Mouse (Mus musculus) kidney, adult 9 months (tissue): ENCODE results near the gene Lgals4.
A peak's percentile ranks its signal among the peaks of the same experiment; 100 is the strongest.

ENCODE experiments used
- DNase-seq: peaks from one replicate; pipeline ENCODE4 v3.0.0; 2022

Gene Lgals4

GRCm38 (mm10) chr7:28833723-28834347 lies at the start of gene Lgals4:
Gene Lgals4 (plus strand): TSS chr7:28833854.
- DNase-seq = no peak

DNA sequence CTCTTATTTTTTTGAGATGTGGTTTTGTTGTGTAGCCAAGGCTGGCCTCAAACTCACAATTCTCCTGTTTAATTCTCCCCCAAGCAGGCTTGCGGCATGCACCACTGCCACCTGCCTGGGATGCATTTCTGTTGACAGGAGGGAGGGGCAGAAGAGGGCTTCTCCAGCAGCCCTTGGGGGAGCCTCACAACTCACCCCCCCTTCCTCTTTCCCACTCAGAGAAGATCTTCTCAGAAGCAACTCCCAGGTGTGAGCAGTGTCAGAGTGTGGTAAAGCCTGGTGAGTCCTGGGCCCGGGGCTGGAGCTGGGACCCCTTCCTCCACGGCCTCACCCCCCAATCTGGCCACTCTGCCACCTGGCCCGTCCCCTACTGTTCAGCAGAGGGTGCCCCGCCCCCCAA lies 48.5 kb upstream of the Lgals4 start:
- no peak for DNase-seq

GRCm38 (mm10) chr7:28787884-28788283 lies 45.8 kb upstream of the Lgals4 start:
- DNase-seq = no peak

- no peak for DNase-seq
Observed at GRCm38 (mm10) chr7:28788307-28789195, 45.1 kb upstream of the Lgals4 start, which contains the start of gene Rinl. Gene Rinl (plus strand): TSS chr7:28788969.

- no peak for DNase-seq
Observed at GRCm38 (mm10) chr7:28789235-28789634, 44.4 kb upstream of the Lgals4 start.

GRCm38 (mm10) chr7:28790066-28790806 lies 43.4 kb upstream of the Lgals4 start:
- DNase-seq = peak; percentile 36

GRCm38 (mm10) chr7:28791706-28792105 lies 41.9 kb upstream of the Lgals4 start:
- DNase-seq = no peak

- DNase-seq = no peak
Observed at GRCm38 (mm10) chr7:28792391-28793185, 41.1 kb upstream of the Lgals4 start.

DNA sequence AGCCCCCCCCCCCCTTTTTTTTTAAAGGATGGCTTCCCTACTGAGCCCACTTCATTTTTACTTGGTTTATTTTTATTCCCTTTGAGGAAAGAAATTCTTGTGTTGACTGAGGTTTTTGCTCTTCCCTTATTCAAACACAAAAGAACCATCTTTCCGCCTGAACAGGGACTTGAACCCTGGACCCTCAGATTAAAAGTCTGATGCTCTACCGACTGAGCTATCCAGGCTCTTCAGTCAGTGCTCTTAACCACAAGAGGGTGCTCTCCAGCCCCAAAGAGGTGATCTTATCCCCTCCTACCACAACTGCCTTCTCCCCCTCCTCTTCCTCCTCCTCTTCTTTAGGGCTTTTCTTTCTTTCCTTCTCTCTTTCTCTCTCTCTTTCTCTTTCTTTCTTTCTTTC lies 39.8 kb upstream of the Lgals4 start:
- peak; percentile 59 for DNase-seq

GRCm38 (mm10) chr7:28794496-28794895 lies 39.2 kb upstream of the Lgals4 start:
- DNase-seq = no peak

DNA sequence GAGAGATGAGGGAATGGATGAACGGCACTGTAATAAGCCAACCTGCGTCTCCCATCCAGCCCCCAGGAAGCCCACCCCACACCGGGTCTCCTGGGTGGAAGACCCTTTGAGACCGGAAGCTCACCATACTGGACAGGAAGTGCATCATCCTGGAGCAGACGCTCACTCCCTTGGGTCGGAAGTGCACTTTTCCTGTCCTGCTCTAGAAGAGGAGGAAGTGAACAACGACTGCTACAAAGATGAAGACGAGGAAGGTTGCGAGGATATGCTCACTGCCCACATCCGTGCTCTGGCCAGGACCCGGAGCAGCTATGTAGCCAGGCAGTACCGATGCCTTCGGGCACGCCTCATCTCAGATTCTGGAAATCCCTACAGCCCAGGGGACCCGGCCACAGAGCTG lies 37.8 kb upstream of the Lgals4 start:
- DNase-seq = no peak

GRCm38 (mm10) chr7:28796562-28796975 lies 37.1 kb upstream of the Lgals4 start:
- peak; percentile 87 for DNase-seq

- no peak for DNase-seq
Observed at GRCm38 (mm10) chr7:28799994-28800393, 33.7 kb upstream of the Lgals4 start.

- no peak for DNase-seq
Observed at GRCm38 (mm10) chr7:28801451-28801850, 32.2 kb upstream of the Lgals4 start.

DNA sequence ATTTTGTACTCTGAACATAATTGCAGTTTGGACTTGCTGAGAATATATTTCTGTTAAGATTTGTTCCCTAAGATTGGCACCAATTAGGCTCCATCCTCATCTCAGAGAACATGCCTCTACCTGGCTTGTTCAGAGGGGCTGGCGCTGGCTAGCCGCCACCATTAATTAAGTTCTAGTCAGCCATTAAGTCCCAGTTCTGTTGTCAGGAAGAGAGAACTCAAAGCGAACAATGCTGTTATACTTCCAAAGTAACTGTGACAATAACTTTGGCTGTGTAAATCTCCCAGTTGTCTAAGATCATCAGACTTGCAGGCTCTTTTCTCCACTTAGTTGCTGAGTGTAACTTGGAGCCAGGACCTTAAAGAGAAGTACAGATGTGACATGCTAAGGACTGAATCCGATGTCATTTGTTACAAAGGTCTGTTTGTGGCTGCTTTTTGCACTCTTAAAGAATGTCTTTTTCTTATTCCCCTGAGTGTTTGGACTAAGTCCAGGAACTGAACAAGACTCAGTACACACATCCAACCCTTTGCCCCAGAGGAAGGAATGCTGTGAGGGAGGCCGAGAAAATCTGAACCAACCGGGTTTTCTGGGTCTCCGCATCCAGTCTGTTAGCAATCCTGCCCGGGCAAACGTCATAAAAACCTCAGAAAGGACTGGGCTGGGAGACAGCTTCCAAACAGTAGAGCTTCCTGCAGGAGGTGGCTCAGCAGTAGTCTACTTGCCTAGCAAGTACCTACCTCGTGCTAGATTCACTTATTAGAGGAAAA lies 31.6 kb upstream of the Lgals4 start:
- DNase-seq = peak; percentile 83

- DNase-seq = peak; percentile 87
Observed at GRCm38 (mm10) chr7:28802846-28803588, 30.6 kb upstream of the Lgals4 start.

- peak; percentile 58 for DNase-seq
Observed at GRCm38 (mm10) chr7:28803756-28804155, 29.9 kb upstream of the Lgals4 start.

DNA sequence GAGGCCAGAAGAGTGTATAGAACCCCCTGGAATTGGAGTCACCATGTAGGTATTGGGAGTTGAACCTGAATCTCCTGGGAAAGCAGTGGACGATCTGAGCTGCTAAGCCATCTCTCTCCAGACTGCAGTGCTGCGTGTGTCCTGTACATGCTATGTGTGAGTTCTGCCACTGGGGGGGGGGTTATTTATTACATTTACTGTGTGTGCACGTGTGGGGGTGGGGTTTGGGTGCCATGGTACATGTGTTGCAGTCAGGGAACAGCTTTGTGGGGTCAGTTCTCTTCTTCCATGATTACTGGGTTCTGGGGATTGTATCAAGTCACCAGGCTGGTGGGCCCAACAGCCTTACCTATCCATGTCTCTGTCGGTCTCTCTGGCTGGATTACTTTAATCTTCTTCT lies 26.8 kb upstream of the Lgals4 start:
- no peak for DNase-seq

DNA sequence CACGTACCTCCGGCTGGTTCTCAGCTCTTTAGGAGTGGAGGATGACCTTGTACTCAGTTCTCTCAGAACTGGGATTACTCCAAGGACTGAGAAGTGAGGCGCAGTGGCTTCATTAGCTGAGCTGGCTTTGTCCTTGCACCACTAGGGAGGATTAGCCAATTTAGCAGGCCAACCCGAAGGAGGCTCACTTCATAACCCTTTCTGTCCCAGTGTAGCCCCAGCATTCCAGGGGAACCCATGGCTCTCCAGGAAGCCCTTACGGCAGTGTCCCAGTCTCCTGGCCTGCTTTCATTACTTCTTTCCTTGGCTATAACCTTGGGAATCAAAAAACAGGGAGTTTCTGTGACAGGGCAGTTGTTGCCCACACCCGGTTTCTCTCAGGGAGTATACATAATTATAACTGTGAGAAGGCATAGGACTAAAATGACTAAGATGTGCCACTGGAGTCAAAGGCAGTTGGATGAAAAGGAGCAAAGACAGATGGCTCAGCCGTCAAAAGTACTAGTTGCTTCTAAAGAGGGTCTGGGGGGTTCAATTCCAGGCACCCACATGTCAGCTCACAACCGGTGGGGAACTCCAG lies 25.9 kb upstream of the Lgals4 start:
- DNase-seq = peak; percentile 56

- DNase-seq = peak; percentile 67
Observed at GRCm38 (mm10) chr7:28808221-28808941, 25.3 kb upstream of the Lgals4 start, which contains the start of gene Hnrnpl. Gene Hnrnpl (plus strand): TSS chr7:28808541.
